Mouse (Mus musculus): Measurements from ENCODE around the gene Mybphl.

GRCm38 (mm10) chr3:108325521-108325920 is 39.2 kb upstream of the Mybphl start:
- TF ChIP-seq TAL1 (IDR thresholded peaks at IDR 0.05; ENCODE audit: low read length) (no peak), GATA1 (IDR thresholded peaks at IDR 0.05; ENCODE audit: low read length) (no peak)
